Mouse (Mus musculus) adrenal gland, postnatal 14 days (tissue): Measurements from ENCODE around the gene Olfr1323. TPM values are rescaled to one million over a fixed set of nuclear protein-coding genes. Genes with fewer than 3 reads are reported as not detected.

Experiments
- DNase-seq: peaks from one replicate; pipeline ENCODE4 v3.0.0; 2021; ENCODE audit warnings: mixed read lengths
- long read RNA-seq, 2 experiments: library from polyadenylated mRNA; stranded (forward); transcript quantifications; one replicate each; pipeline ENCODE4 v2.0.0; 2021
- total RNA-seq: library from RNA; stranded (reverse); gene quantifications from 2 replicates; pipeline ENCODE4 v1.2.3, GENCODE M21; 2021

The Olfr1323 gene
- total RNA-seq, result not detected in 2 replicates
- long read RNA-seq, experiment 1, result 0 reads
- long read RNA-seq, experiment 2, result 0 reads

GRCm38 (mm10) chrX:50019259-50019658, at the start of gene Olfr1323:
Olfr1323 (minus strand) TSS chrX:50019359.
- no peak for DNase-seq

GRCm38 (mm10) chrX:50012242-50012641, 6.9 kb downstream of the Olfr1323 start:
- no peak for DNase-seq

Other genes starting within 250 kb of the Olfr1323 start
- gene Igsf1, start 221.6 kb downstream of the Olfr1323 start, total RNA-seq, result 1.6 and 1.8 TPM in 2 replicates
- gene Olfr1322, start 127.9 kb downstream of the Olfr1323 start, total RNA-seq, result not detected in 2 replicates